ENCODE assay signal across 8 mouse cellular contexts in genomic region chr19:45220593-45221457, GRCm38 (mm10). TPM values are rescaled to one million over a fixed set of nuclear protein-coding genes. Genes with fewer than 3 reads are reported as not detected.
DNase-seq lines count a peak whose midpoint lies in the region; ATAC-seq and TF ChIP-seq lines count a peak whose summit lies in the region.

No protein-coding gene starts in this region.

- peaks cover 48% of the 10 kb centered on the region for H3K27me3 ChIP-seq in forebrain, postnatal 0 days (ENCODE audit: insufficient read depth, low read length)
- peaks cover 58% of the 10 kb centered on the region for H3K27me3 ChIP-seq in hindbrain, embryonic 11.5 days (ENCODE audit: control insufficient read depth, insufficient read depth, low read length)
- H3K27me3 ChIP-seq in lung, postnatal 0 days (replicated peaks; ENCODE audit: insufficient read depth, low read length), result peaks cover 46% of the 10 kb centered on the region

- WGBS in forebrain, postnatal 0 days, result 2% methylated on average over 29 of the region's 29 CpGs
- 1% methylated on average over 29 of the region's 29 CpGs for WGBS in hindbrain, embryonic 11.5 days
- under 1% methylated on average over 29 of the region's 29 CpGs for WGBS in lung, postnatal 0 days

- H3K9me3 ChIP-seq in forebrain, postnatal 0 days (ENCODE audit: low read length), result no peaks in the 10 kb centered on the region
- H3K9me3 ChIP-seq in hindbrain, embryonic 11.5 days (ENCODE audit: control insufficient read depth, low read length), result no peaks in the 10 kb centered on the region
- no peaks in the 10 kb centered on the region for H3K9me3 ChIP-seq in lung, postnatal 0 days (ENCODE audit: low read length)

- no peak overlapping the region for H3K27ac ChIP-seq in forebrain, postnatal 0 days (ENCODE audit: low read depth, low read length)
- H3K27ac ChIP-seq in hindbrain, embryonic 11.5 days (ENCODE audit: low read depth, low read length), result no peak overlapping the region
- no peak overlapping the region for H3K27ac ChIP-seq in lung, postnatal 0 days (ENCODE audit: low read length)

- no peaks in the 10 kb centered on the region for H3K4me1 ChIP-seq in forebrain, postnatal 0 days (ENCODE audit: insufficient read depth)
- 0 out of 2 replicates have a peak, but pooled peaks cover 10% of the 10 kb centered on the region for H3K4me1 ChIP-seq in hindbrain, embryonic 11.5 days (replicated peaks; ENCODE audit: control insufficient read depth, insufficient read depth, low read length)
- 0 out of 2 replicates have a peak, but pooled peaks cover 6% of the 10 kb centered on the region for H3K4me1 ChIP-seq in lung, postnatal 0 days (ENCODE audit: insufficient read depth, low read depth, low read length)

- TF ChIP-seq EP300 in lung, postnatal 0 days (IDR thresholded peaks at IDR 0.05), result no peak

- H3K36me3 ChIP-seq in forebrain, postnatal 0 days (ENCODE audit: insufficient read depth), result no peaks in the 10 kb centered on the region
- H3K36me3 ChIP-seq in hindbrain, embryonic 11.5 days (ENCODE audit: control insufficient read depth, insufficient read depth, low read length), result no peaks in the 10 kb centered on the region
- no peaks in the 10 kb centered on the region for H3K36me3 ChIP-seq in lung, postnatal 0 days (ENCODE audit: insufficient read depth, low read length)

- peak; percentile 93 for ATAC-seq in forebrain, postnatal 0 days
- ATAC-seq in hindbrain, embryonic 11.5 days (ENCODE audit: low FRiP score), result peak; percentile 72; the same call in 1 of the 2 replicates
- peak; percentile 74 for ATAC-seq in lung, postnatal 0 days

- H3K9ac ChIP-seq in forebrain, postnatal 0 days, result 0 out of 2 replicates have a peak overlapping the region, but pooled peaks have one; percentile 6
- peak overlapping the region; percentile 56 for H3K9ac ChIP-seq in hindbrain, embryonic 11.5 days (ENCODE audit: low read depth, low read length)
- no peak overlapping the region for H3K9ac ChIP-seq in lung, postnatal 0 days (replicated peaks; ENCODE audit: low read depth)

- DNase-seq in T-cell, adult 2 months (ENCODE audit: low spot score), result peak; percentile 63
- peak; percentile 73 for DNase-seq in cerebellum, adult 8-10 months
- DNase-seq in forebrain, postnatal 0 days, result peak; percentile 94
- peak; percentile 93 for DNase-seq in hindbrain, embryonic 11.5 days (ENCODE audit: low spot score)
- peak; percentile 55 for DNase-seq in layer of hippocampus, adult 9-10 months (ENCODE audit: low spot score)
- peak; percentile 86 for DNase-seq in lung, postnatal 0 days (ENCODE audit: low spot score)
- peak; percentile 67 for DNase-seq in retina, adult 2 months (ENCODE audit: low read depth, low spot score)
- DNase-seq in thymus, postnatal 4 days, result peak; percentile 85

- TF ChIP-seq CTCF in forebrain, postnatal 0 days (IDR thresholded peaks at IDR 0.05; ENCODE audit: low read depth), result peak; percentile 99
- peak; percentile 97 for TF ChIP-seq CTCF in lung, postnatal 0 days (IDR thresholded peaks at IDR 0.05)

- H3K4me3 ChIP-seq in forebrain, postnatal 0 days (ENCODE audit: low read depth, low read length), result peak overlapping the region; percentile 26
- peak overlapping the region; percentile 22; the same call in 1 of the 2 replicates for H3K4me3 ChIP-seq in hindbrain, embryonic 11.5 days (ENCODE audit: low read depth, low read length)
- peak overlapping the region; percentile 14; the same call in 1 of the 2 replicates for H3K4me3 ChIP-seq in lung, postnatal 0 days (ENCODE audit: low read depth, low read length)

- H3K4me2 ChIP-seq in forebrain, postnatal 0 days (ENCODE audit: low read depth), result peak overlapping the region; percentile 59
- H3K4me2 ChIP-seq in hindbrain, embryonic 11.5 days (replicated peaks; ENCODE audit: low read depth, low read length), result peak overlapping the region; percentile 51
- peak overlapping the region; percentile 33; the same call in 1 of the 2 replicates for H3K4me2 ChIP-seq in lung, postnatal 0 days (replicated peaks; ENCODE audit: low read depth, low read length)

RNA-seq across cellular contexts. Expression of gene Lbx1, which starts 14.8 kb away (rescaled TPM):
- total RNA-seq in forebrain, postnatal 0 days (2014; rRNA removed), result not detected in 2 replicates
- polyA plus RNA-seq in forebrain, postnatal 0 days (2015; fragmentation: Nextera tagmentation; extraction: Ambion mirVana), result not detected in 2 replicates
- 7.6 and 8.5 TPM in 2 replicates for polyA plus RNA-seq in hindbrain, embryonic 11.5 days (2014; fragmentation: Nextera tagmentation; extraction: Ambion mirVana)
- not detected in 2 replicates for polyA plus RNA-seq in lung, postnatal 0 days (2015; fragmentation: Nextera tagmentation; extraction: Ambion mirVana)
